Mouse (Mus musculus) MEL (cell line): ENCODE results near the gene Cadps2.

ENCODE experiments used
- CTCF ChIP-seq, 3 experiments: IDR thresholded peaks in 2 of 3; conservative IDR thresholded peaks in 1 of 3; 2 replicates each; pipeline ENCODE4 v1.5.1; 2011 to 2012; ENCODE audit warnings: low read length in 3 of 3, low read depth in 2 of 3, mild to moderate bottlenecking in 2 of 3, improper control_type of control experiment in 1 of 3, inconsistent platforms in 1 of 3, mixed read lengths in 1 of 3, moderate library complexity in 1 of 3; ENCODE audit not compliant: control insufficient read depth in 1 of 3, insufficient read depth in 1 of 3, poor library complexity in 1 of 3, severe bottlenecking in 1 of 3
- HCFC1 ChIP-seq: IDR thresholded peaks from 2 replicates; pipeline ENCODE4 v1.6.1; 2012; ENCODE audit warnings: low read depth, mild to moderate bottlenecking, inconsistent platforms, low read length, improper control_type of control experiment, moderate library complexity
- JUND ChIP-seq: IDR thresholded peaks from 2 replicates; pipeline ENCODE4 v1.6.1; 2011; ENCODE audit warnings: low read depth, mild to moderate bottlenecking, improper control_type of control experiment, low read length
- MXI1 ChIP-seq: IDR thresholded peaks from 2 replicates; pipeline ENCODE4 v1.6.1; 2011; ENCODE audit warnings: mild to moderate bottlenecking, low read depth, low read length, improper control_type of control experiment
- POLR2A ChIP-seq, 2 experiments: IDR thresholded peaks; 2 replicates each; pipeline ENCODE4 v1.6.1; 2011 to 2012; ENCODE audit warnings: low read length in 2 of 2, mild to moderate bottlenecking in 2 of 2, control low read depth in 1 of 2, improper control_type of control experiment in 1 of 2, low read depth in 1 of 2, moderate library complexity in 1 of 2; ENCODE audit not compliant: control insufficient read depth in 1 of 2, insufficient read depth in 1 of 2, poor library complexity in 1 of 2
- SIN3A ChIP-seq: IDR thresholded peaks from 2 replicates; pipeline ENCODE4 v1.6.1; 2012; ENCODE audit warnings: low read length, improper control_type of control experiment, inconsistent platforms
- TBP ChIP-seq: IDR thresholded peaks from 2 replicates; pipeline ENCODE4 v1.8.0; 2011; ENCODE audit warnings: low read depth, low read length, improper control_type of control experiment
- UBTF ChIP-seq: IDR thresholded peaks from 2 replicates; pipeline ENCODE4 v1.6.1; 2012; ENCODE audit warnings: low read depth, mild to moderate bottlenecking, inconsistent platforms, low read length, improper control_type of control experiment, moderate library complexity, borderline replicate concordance; ENCODE audit not compliant: insufficient read depth

GRCm38 (mm10) chr6:23568688-23569087, 270.5 kb downstream of the Cadps2 start:
- TF ChIP-seq TBP (no peak), HCFC1 (no peak), SIN3A (no peak), CTCF (IDR thresholded peaks at IDR 0.05 in 2 of 3, conservative IDR thresholded peaks at IDR 0.05 in 1 of 3; ENCODE audit: control insufficient read depth in 1 of 3, insufficient read depth in 1 of 3, low read depth in 2 of 3, low read length in 3 of 3, poor library complexity in 1 of 3, severe bottlenecking in 1 of 3) (no peak), MXI1 (no peak), POLR2A (IDR thresholded peaks at IDR 0.05; ENCODE audit: control insufficient read depth in 1 of 2, insufficient read depth in 1 of 2, low read depth in 1 of 2, low read length in 2 of 2, poor library complexity in 1 of 2) (no peak), JUND (no peak), UBTF (no peak)
